Mouse (Mus musculus) WW6 (cell line): ENCODE data around the gene Vmn1r26.
"Not testable (repeated sequence)": the region's sequence is repeated elsewhere in the genome, so short reads cannot be mapped to it uniquely, and the experiment has no call there.

Source experiments
- DNase-seq: peaks from one replicate; pipeline ENCODE4 v3.0.0-alpha.2; 2013; ENCODE audit warnings: low read depth, low spot score

Vmn1r26 gene

DNA sequence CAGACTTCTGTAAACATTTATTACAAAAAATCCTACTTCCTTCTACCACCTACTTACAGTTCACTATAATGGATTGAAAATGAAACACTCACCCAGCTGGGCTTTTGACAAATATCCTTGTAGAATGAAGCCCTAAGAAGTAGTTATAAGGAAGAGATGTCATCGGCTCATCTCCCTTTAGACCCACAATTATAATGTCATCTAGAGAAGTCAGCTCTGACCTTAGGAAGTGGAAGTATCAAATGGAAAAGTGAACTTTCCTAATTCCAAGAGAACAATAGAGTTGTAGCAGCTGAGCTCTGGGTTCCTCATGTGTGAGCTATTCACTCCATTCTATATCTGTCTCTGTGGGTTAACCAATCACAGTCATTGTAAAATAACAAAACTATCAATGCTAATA, at the start of gene Vmn1r26:
Vmn1r26 (minus strand) TSS at position 101 of the 400 bp plus-strand sequence.
- DNase-seq: no peak

- DNase-seq: no peak
Measured at GRCm38 (mm10) chr6:58044025-58044424, 29.1 kb upstream of the Vmn1r26 start.

DNA sequence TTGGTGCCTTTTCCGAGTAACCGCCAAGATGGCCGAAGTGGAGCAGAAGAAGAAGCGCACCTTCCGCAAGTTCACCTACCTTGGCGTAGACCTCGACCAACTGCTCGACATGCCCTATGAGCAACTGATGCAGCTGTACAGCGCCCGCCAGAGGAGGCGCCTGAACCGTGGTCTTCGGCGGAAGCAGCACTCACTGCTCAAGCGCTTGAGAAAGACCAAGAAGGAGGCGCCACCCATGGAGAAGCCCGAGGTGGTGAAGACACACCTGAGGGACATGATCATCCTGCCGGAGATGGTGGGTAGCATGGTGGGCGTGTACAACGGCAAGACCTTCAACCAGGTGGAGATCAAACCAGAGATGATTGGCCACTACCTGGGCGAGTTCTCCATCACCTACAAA, 2.5 kb upstream of the Vmn1r26 start:
- not testable (repeated sequence) for DNase-seq

DNA sequence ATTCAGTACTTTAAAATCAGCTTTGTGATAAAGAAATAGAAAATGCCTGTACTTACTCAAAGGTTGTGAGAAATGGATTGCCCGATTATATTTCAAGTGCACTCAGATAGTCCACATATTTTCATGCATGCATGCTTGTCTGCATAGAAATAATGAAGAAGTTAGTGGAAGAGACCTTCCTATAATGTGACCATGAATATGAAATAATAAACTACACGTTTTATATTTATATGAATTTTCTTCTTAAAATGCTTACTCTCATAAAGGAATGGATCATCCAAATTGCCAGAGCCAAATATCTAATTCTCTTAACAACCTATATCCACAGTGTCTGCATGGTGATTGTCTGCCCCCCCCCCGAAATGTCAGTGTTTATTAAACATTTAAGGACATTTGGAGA, 34.2 kb downstream of the Vmn1r26 start, which contains the start of gene Vmn1r25:
Vmn1r25 (minus strand) TSS at position 101 of the 400 bp plus-strand sequence.
- no peak for DNase-seq

- not testable (repeated sequence) for DNase-seq
Measured at GRCm38 (mm10) chr6:57961403-57961802, 53.6 kb downstream of the Vmn1r26 start, which contains the start of gene Vmn1r24. Vmn1r24 (minus strand) TSS chr6:57961503.
